In the genomic region with DNA sequence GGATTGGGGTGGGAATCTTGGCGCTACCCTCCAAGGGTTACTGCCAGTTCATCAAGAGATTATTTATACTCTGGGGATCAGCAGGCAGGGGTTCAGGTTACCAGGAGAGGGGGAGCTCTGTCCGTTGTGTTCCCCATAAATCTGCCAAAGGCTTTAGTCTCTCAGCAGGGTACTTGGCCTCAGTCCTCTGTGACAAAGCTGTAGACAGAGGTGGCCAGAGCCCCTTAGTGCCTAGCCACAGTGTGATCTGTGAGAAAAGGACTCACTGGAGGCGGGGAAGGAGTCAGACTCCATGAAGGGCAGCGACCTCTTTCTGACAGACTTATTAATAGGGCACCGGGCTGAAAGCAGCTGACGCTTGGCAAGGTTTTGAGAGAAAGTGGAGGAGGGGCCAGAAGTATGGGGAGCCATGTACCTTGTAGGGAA, we compare ENCODE assay signal across 12 mouse cellular contexts. TPM values are rescaled to one million over a fixed set of nuclear protein-coding genes. Genes with fewer than 3 reads are reported as not detected.
A peak's percentile ranks its signal among the peaks of the same experiment; 100 is the strongest.
DNase-seq lines count a peak whose midpoint lies in the region; ATAC-seq and TF ChIP-seq lines count a peak whose summit lies in the region.
"Had no signal": no experiment of that assay in that cellular context is flagged by ENCODE, and none has a peak within 500 bp of the region (broad histone marks: within the 10 kb centered on the region; RNA-seq: fewer than 3 reads in every experiment).

No protein-coding gene starts in this region.

- TF ChIP-seq CTCF in thymus, adult 2 months (IDR thresholded peaks at IDR 0.05; ENCODE audit: borderline replicate concordance, control insufficient read depth, extremely low read depth, insufficient read depth, low read length, poor library complexity): no peak

- peaks cover 17% of the 10 kb centered on the region for H3K4me1 ChIP-seq in forebrain, embryonic 10.5 days
- peaks cover 20% of the 10 kb centered on the region for H3K4me1 ChIP-seq in forebrain, embryonic 13.5 days
- peaks cover 5% of the 10 kb centered on the region for H3K4me1 ChIP-seq in hindbrain, embryonic 14.5 days (replicated peaks; ENCODE audit: control insufficient read depth, insufficient read depth, low read length)
- H3K4me1 ChIP-seq in thymus, adult 2 months (replicated peaks; ENCODE audit: control insufficient read depth, insufficient read depth, low read length): peaks cover 6% of the 10 kb centered on the region

- DNase-seq in forebrain, embryonic 10.5 days (ENCODE audit: extremely low spot score, low spot score): no peak
- peak; percentile 82 for DNase-seq in cerebellum, adult 9-11 months
- peak; percentile 70 to 72 for DNase-seq in heart, postnatal 10 days
- peak; percentile 76 to 87 for DNase-seq in kidney, postnatal 25 days
- no peak for DNase-seq in hindbrain, embryonic 14.5 days (ENCODE audit: low spot score)
- no peak for DNase-seq in frontal cortex, postnatal 25 days (ENCODE audit: low spot score in 2 of 2)
- DNase-seq in thymus, adult 2 months: no peak
- DNase-seq: right cerebral cortex, adult 18-20 months; thymus, postnatal 36 days had no signal

- no peak for ATAC-seq in forebrain, embryonic 13.5 days
- ATAC-seq in hindbrain, embryonic 14.5 days (ENCODE audit: low FRiP score): no peak

- H3K27ac ChIP-seq in forebrain, embryonic 10.5 days: 0 out of 2 replicates have a peak overlapping the region, but pooled peaks have one; percentile 4
- no peak overlapping the region for H3K27ac ChIP-seq in forebrain, embryonic 13.5 days
- no peak overlapping the region for H3K27ac ChIP-seq in hindbrain, embryonic 14.5 days
- no peak overlapping the region for H3K27ac ChIP-seq in thymus, adult 2 months (ENCODE audit: control insufficient read depth, insufficient read depth, low read length)
- H3K27ac ChIP-seq: lung, embryonic 15.5 days had no signal

- intact Hi-C loops in heart, postnatal 10 days (cut with DNase I): no loop called here

- H3K27me3 ChIP-seq in forebrain, embryonic 10.5 days (ENCODE audit: poor library complexity, severe bottlenecking): no peaks in the 10 kb centered on the region
- no peaks in the 10 kb centered on the region for H3K27me3 ChIP-seq in forebrain, embryonic 13.5 days
- no peaks in the 10 kb centered on the region for H3K27me3 ChIP-seq in hindbrain, embryonic 14.5 days (ENCODE audit: control insufficient read depth, insufficient read depth, low read length)
- H3K27me3 ChIP-seq in thymus, adult 2 months (ENCODE audit: control insufficient read depth, insufficient read depth, low read length): no peaks in the 10 kb centered on the region
- H3K27me3 ChIP-seq: lung, embryonic 15.5 days had no signal

- TF ChIP-seq POLR2A in thymus, adult 2 months (IDR thresholded peaks at IDR 0.05; ENCODE audit: control insufficient read depth, extremely low read depth, insufficient read depth, low read length, poor library complexity): no peak

- no peak overlapping the region for H3K9ac ChIP-seq in forebrain, embryonic 13.5 days
- no peak overlapping the region for H3K9ac ChIP-seq in hindbrain, embryonic 14.5 days
- H3K9ac ChIP-seq: lung, embryonic 15.5 days had no signal

- H3K36me3 ChIP-seq in forebrain, embryonic 10.5 days (replicated peaks): peaks cover 50% of the 10 kb centered on the region
- H3K36me3 ChIP-seq in forebrain, embryonic 13.5 days (ENCODE audit: poor library complexity, severe bottlenecking): peaks cover 28% of the 10 kb centered on the region
- H3K36me3 ChIP-seq in hindbrain, embryonic 14.5 days (replicated peaks; ENCODE audit: control insufficient read depth, insufficient read depth): peaks cover 29% of the 10 kb centered on the region
- no peaks in the 10 kb centered on the region; the same call in 1 of the 2 replicates for H3K36me3 ChIP-seq in thymus, adult 2 months (ENCODE audit: control insufficient read depth, insufficient read depth, low read length)

- H3K4me3 ChIP-seq in forebrain, embryonic 10.5 days: no peak overlapping the region
- H3K4me3 ChIP-seq in forebrain, embryonic 13.5 days: no peak overlapping the region
- no peak overlapping the region for H3K4me3 ChIP-seq in hindbrain, embryonic 14.5 days (replicated peaks; ENCODE audit: low read length)
- no peak overlapping the region for H3K4me3 ChIP-seq in thymus, adult 2 months (ENCODE audit: control insufficient read depth, insufficient read depth, low read length)
- H3K4me3 ChIP-seq: lung, embryonic 15.5 days had no signal

- 61% methylated on average over 6 of the region's 6 CpGs for WGBS in forebrain, embryonic 10.5 days
- WGBS in forebrain, embryonic 13.5 days: 53% methylated on average over 6 of the region's 6 CpGs
- WGBS in hindbrain, embryonic 14.5 days: 50% methylated on average over 6 of the region's 6 CpGs
- 97% methylated on average over 6 of the region's 6 CpGs for WGBS in thymus, adult 2 months

- no peak overlapping the region for H3K4me2 ChIP-seq in forebrain, embryonic 13.5 days
- H3K4me2 ChIP-seq in hindbrain, embryonic 14.5 days (replicated peaks): no peak overlapping the region
- H3K4me2 ChIP-seq: lung, embryonic 15.5 days had no signal

- H3K9me3 ChIP-seq in forebrain, embryonic 10.5 days: no peaks in the 10 kb centered on the region
- no peaks in the 10 kb centered on the region for H3K9me3 ChIP-seq in forebrain, embryonic 13.5 days (replicated peaks)
- no peaks in the 10 kb centered on the region for H3K9me3 ChIP-seq in hindbrain, embryonic 14.5 days (ENCODE audit: control insufficient read depth, low read length)
- H3K9me3 ChIP-seq: lung, embryonic 15.5 days had no signal

RNA-seq across cellular contexts. Expression of a gene that starts 4.6 kb away (rescaled TPM):
- polyA plus RNA-seq in forebrain, embryonic 10.5 days (2016; fragmentation: Nextera tagmentation; extraction: Ambion mirVana): 75.8 and 80.7 TPM in 2 replicates
- polyA plus RNA-seq in forebrain, embryonic 13.5 days (2015; fragmentation: Nextera tagmentation; extraction: Ambion mirVana): 99.5 and 106 TPM in 2 replicates
- 10 to 100 TPM; 28.9 to 34.9 TPM for total RNA-seq in heart, postnatal 10 days (2021)
- polyA plus RNA-seq in hindbrain, embryonic 14.5 days (2014; fragmentation: Nextera tagmentation; extraction: Ambion mirVana): 71.4 and 82.4 TPM in 2 replicates
- polyA plus RNA-seq in thymus, adult 2 months (2012; rRNA removed): 56.4 and 63.8 TPM in 2 replicates

RNA-seq across cellular contexts. Expression of a gene that starts 4.6 kb away (rescaled TPM):
- 12.6 and 13.3 TPM in 2 replicates for polyA plus RNA-seq in forebrain, embryonic 10.5 days (2016; fragmentation: Nextera tagmentation; extraction: Ambion mirVana)
- polyA plus RNA-seq in forebrain, embryonic 13.5 days (2015; fragmentation: Nextera tagmentation; extraction: Ambion mirVana): 29.6 and 30.8 TPM in 2 replicates
- 1 to 10 TPM; 8.0 to 8.6 TPM for total RNA-seq in heart, postnatal 10 days (2021)
- polyA plus RNA-seq in hindbrain, embryonic 14.5 days (2014; fragmentation: Nextera tagmentation; extraction: Ambion mirVana): 34.0 and 35.7 TPM in 2 replicates
- 13.1 and 14.1 TPM in 2 replicates for polyA plus RNA-seq in thymus, adult 2 months (2012; rRNA removed)

RNA-seq across cellular contexts. Expression of a gene that starts 5.0 kb away (rescaled TPM):
- 0.77 and 1.00 TPM in 2 replicates for polyA plus RNA-seq in forebrain, embryonic 10.5 days (2016; fragmentation: Nextera tagmentation; extraction: Ambion mirVana)
- 0.72 and 0.81 TPM in 2 replicates for polyA plus RNA-seq in forebrain, embryonic 13.5 days (2015; fragmentation: Nextera tagmentation; extraction: Ambion mirVana)
- 1 to 10 TPM; 9.6 to 9.9 TPM for total RNA-seq in heart, postnatal 10 days (2021)
- 0.61 and 1.7 TPM in 2 replicates for polyA plus RNA-seq in hindbrain, embryonic 14.5 days (2014; fragmentation: Nextera tagmentation; extraction: Ambion mirVana)
- polyA plus RNA-seq in thymus, adult 2 months (2012; rRNA removed): 1.8 and 3.6 TPM in 2 replicates
- total RNA-seq: left cerebral cortex, postnatal 25 days had no signal

RNA-seq across cellular contexts. Expression of a gene that starts 12.9 kb away (rescaled TPM):
- 1.4 and 1.5 TPM in 2 replicates for polyA plus RNA-seq in forebrain, embryonic 10.5 days (2016; fragmentation: Nextera tagmentation; extraction: Ambion mirVana)
- polyA plus RNA-seq in forebrain, embryonic 13.5 days (2015; fragmentation: Nextera tagmentation; extraction: Ambion mirVana): 1.1 and 1.2 TPM in 2 replicates
- total RNA-seq in heart, postnatal 10 days (2021): 1 to 10 TPM; 1.7 to 1.8 TPM
- polyA plus RNA-seq in hindbrain, embryonic 14.5 days (2014; fragmentation: Nextera tagmentation; extraction: Ambion mirVana): 2.3 and 2.7 TPM in 2 replicates
- 78.5 and 79.6 TPM in 2 replicates for polyA plus RNA-seq in thymus, adult 2 months (2012; rRNA removed)

RNA-seq across cellular contexts. Expression of a gene that starts 18.4 kb away (rescaled TPM):
- 275 and 276 TPM in 2 replicates for polyA plus RNA-seq in forebrain, embryonic 10.5 days (2016; fragmentation: Nextera tagmentation; extraction: Ambion mirVana)
- 266 and 271 TPM in 2 replicates for polyA plus RNA-seq in forebrain, embryonic 13.5 days (2015; fragmentation: Nextera tagmentation; extraction: Ambion mirVana)
- 10 to 100 TPM; 39.0 to 53.0 TPM for total RNA-seq in heart, postnatal 10 days (2021)
- polyA plus RNA-seq in hindbrain, embryonic 14.5 days (2014; fragmentation: Nextera tagmentation; extraction: Ambion mirVana): 148 and 150 TPM in 2 replicates
- 77.1 and 78.4 TPM in 2 replicates for polyA plus RNA-seq in thymus, adult 2 months (2012; rRNA removed)

Comparison
In these comparisons a context has a peak if more than half of its experiments do, and no peak if none do; other contexts are left out.
1. DNase-seq: peak in cerebellum, adult 9-11 months (single experiment), heart, postnatal 10 days (2 of 2) and kidney, postnatal 25 days (2 of 2); none in forebrain, embryonic 10.5 days (single experiment), hindbrain, embryonic 14.5 days (single experiment), frontal cortex, postnatal 25 days (0 of 2) and thymus, adult 2 months (single experiment).